Mouse (Mus musculus): Measurements from ENCODE around the gene Brf1. TPM values are rescaled to one million over a fixed set of nuclear protein-coding genes. Genes with fewer than 3 reads are reported as not detected.

Brf1 gene
- polyA plus RNA-seq, 1 experiment from 2014 or later: 55.5 TPM

DNA sequence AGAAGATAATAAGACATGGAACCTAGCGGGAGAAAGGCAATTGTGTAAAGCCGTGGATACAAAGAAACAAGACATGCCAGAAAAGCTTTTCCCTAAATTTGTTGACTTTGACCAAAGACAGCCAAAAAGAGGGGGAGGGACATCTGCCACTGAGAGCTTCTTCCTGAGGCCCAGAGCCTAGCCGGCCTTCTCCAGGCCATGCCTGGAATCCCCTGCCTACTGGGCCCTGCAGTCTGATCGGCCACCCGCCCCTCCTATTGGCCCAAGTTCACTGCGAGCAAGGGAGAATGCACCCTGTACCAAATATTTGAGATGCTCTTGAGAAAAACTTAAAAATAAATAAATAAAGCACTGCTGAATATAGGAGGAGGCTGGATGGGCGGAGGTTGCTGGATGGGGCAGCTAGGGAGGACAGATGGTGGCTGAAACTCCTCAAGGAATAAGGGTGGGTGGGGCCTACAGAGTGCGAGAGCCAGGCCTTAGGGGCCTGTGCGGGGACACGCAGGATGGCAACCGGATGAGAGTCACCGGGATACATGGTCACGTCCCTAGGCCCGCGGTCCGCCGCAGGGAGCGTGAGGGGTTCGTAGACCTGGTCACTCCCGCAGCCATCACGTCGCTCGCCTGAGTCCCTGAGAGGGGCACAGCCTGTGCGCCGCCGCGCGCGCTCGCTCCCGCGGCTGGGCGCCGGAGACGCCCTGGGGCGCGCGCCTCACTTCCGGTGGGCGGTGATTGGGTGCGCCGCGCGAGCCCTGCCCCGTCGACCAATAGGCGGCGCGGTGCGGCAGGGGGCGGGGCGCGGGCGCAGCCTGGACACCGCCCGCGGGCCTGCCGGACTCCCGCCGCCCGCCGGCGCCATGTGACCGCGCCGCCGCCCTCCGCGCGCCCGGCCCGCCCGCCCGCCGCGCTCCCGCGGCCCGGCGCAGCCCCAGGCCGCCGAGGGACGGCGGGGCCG, 13.4 kb upstream of the Brf1 start, which contains the start of gene Pacs2:
Gene Pacs2 (plus strand): TSS at position 905 of the 955 bp plus-strand sequence.
- 3% methylated on average over 45 of the region's 85 CpGs for WGBS
- peak within 1 kb of the TSS; percentile 91 for H3K9ac ChIP-seq (ENCODE audit: low read length)
- peak; percentile 98 for ATAC-seq (ENCODE audit: low read depth)

DNA sequence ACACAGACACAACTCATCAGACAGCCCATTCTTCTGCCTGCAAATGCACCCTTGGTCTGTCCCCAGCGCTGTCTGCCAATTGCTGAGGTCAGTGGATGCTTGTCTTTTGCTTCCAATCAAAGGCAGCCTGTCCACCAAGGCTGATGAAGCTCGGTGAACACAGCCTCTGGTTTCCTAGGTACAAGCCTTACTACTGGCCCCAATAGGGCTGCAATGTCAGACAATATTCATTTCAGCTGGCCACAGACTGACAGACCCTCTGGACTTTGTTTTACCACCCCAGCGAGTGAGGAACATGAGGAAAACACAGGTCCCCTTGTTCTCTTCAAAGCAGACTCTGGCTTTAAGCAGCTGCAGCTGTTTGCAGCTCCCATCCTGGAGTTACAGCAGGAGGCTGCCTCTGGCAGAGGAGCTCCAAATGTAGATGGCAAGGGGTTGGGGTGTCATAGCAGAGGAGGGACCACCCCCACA, 12.6 kb upstream of the Brf1 start:
- Histone ChIP-seq H3K4me2 (ENCODE audit: low read depth, low read length) (peak overlapping the region; percentile 66), H3K4me3 (ENCODE audit: low read length) (no peak overlapping the region), H3K36me3 (ENCODE audit: control insufficient read depth, insufficient read depth, low read length) (no peaks in the 10 kb centered on the region), H3K9ac (ENCODE audit: low read length) (peak overlapping the region; percentile 83), H3K27ac (ENCODE audit: low read length) (peak overlapping the region; percentile 93), H3K4me1 (replicated peaks; ENCODE audit: control insufficient read depth, insufficient read depth, low read length) (peaks cover 26% of the 10 kb centered on the region), H3K9me3 (ENCODE audit: control insufficient read depth, low read length) (no peaks in the 10 kb centered on the region), H3K27me3 (ENCODE audit: control insufficient read depth, insufficient read depth, low read depth, low read length) (no peaks in the 10 kb centered on the region)
- WGBS: 63% methylated on average over 3 of the region's 3 CpGs
- ATAC-seq (ENCODE audit: low read depth): no peak

More for the DNA sequence above, 13.4 kb upstream of the Brf1 start, which contains the start of gene Pacs2:
- no peaks in the 10 kb centered on the region for H3K36me3 ChIP-seq (ENCODE audit: control insufficient read depth, insufficient read depth, low read length)
- peak within 1 kb of the TSS; percentile 90 for H3K4me2 ChIP-seq (ENCODE audit: low read depth, low read length)
- H3K4me1 ChIP-seq (replicated peaks; ENCODE audit: control insufficient read depth, insufficient read depth, low read length): peaks cover 26% of the 10 kb centered on the region
- H3K27ac ChIP-seq (ENCODE audit: low read length): peak within 1 kb of the TSS; percentile 93
- peak within 1 kb of the TSS; percentile 89 for H3K4me3 ChIP-seq (ENCODE audit: low read length)
- no peaks in the 10 kb centered on the region for H3K9me3 ChIP-seq (ENCODE audit: control insufficient read depth, low read length)
- no peaks in the 10 kb centered on the region for H3K27me3 ChIP-seq (ENCODE audit: control insufficient read depth, insufficient read depth, low read depth, low read length)

DNA sequence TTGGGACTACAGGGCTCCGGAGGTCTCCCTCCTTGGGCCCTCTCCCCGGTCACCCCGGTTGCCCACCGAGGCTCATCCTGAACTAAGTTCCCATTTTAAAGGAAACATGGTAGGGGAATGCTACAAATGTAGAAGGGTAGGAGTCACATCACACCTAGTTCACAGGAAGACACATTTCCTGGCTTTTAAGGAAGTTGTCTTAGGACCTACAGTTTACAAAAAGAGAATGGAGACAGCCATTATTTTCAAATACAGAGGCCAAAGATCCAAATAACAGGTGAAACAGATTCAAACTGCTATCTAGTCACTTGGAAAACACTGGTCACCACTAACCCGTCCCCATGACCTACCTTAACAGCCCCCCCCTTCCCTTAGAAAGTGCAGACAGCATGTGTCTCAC, 11.9 kb upstream of the Brf1 start:
- Histone ChIP-seq H3K27ac (ENCODE audit: low read length) (peak overlapping the region; percentile 93), H3K4me3 (ENCODE audit: low read length) (no peak overlapping the region), H3K9me3 (ENCODE audit: control insufficient read depth, low read length) (no peaks in the 10 kb centered on the region), H3K27me3 (ENCODE audit: control insufficient read depth, insufficient read depth, low read depth, low read length) (no peaks in the 10 kb centered on the region), H3K36me3 (ENCODE audit: control insufficient read depth, insufficient read depth, low read length) (no peaks in the 10 kb centered on the region), H3K9ac (ENCODE audit: low read length) (no peak overlapping the region), H3K4me2 (ENCODE audit: low read depth, low read length) (no peak overlapping the region), H3K4me1 (replicated peaks; ENCODE audit: control insufficient read depth, insufficient read depth, low read length) (peaks cover 26% of the 10 kb centered on the region)
- WGBS: 89% methylated on average over 5 of the region's 5 CpGs
- no peak for ATAC-seq (ENCODE audit: low read depth)

DNA sequence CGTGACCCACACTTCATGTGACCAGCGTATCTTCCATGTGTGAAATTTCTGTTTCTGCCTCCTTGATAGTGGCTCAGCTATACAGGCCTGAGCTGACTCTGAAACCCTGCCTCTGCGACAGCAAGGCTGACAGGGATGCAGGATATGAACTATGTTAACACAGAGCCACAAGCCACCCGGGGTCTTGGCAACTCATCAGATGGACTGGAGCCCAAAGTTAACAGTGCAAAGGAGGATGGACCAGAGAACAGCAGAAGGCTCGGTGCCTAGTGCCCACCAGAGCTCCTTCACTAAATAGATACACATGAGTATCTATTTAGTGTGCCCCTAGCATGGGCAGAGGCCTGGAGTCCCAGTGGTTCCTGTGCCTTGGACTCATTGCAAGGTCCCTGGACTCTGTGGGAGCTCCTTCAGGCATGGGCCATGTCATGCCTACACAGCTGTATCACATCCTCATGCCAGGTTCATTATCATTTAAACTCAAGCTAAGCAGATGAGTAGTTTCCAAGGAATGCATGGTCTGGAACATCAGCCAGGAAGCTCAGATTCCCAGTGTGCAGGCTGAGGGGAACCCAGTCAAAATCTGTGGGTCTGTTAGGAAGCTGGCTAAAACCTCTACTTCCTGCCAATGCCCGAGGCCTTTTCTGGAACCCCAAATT, 11.3 kb upstream of the Brf1 start:
- Histone ChIP-seq H3K27me3 (ENCODE audit: control insufficient read depth, insufficient read depth, low read depth, low read length) (no peaks in the 10 kb centered on the region), H3K4me1 (replicated peaks; ENCODE audit: control insufficient read depth, insufficient read depth, low read length) (peaks cover 26% of the 10 kb centered on the region), H3K27ac (ENCODE audit: low read length) (no peak overlapping the region; the same call in 1 of the 2 replicates), H3K9ac (ENCODE audit: low read length) (no peak overlapping the region), H3K9me3 (ENCODE audit: control insufficient read depth, low read length) (no peaks in the 10 kb centered on the region), H3K4me3 (ENCODE audit: low read length) (no peak overlapping the region), H3K4me2 (ENCODE audit: low read depth, low read length) (no peak overlapping the region), H3K36me3 (ENCODE audit: control insufficient read depth, insufficient read depth, low read length) (no peaks in the 10 kb centered on the region)
- WGBS: 71% methylated on average over 6 of the region's 6 CpGs
- ATAC-seq (ENCODE audit: low read depth): no peak

DNA sequence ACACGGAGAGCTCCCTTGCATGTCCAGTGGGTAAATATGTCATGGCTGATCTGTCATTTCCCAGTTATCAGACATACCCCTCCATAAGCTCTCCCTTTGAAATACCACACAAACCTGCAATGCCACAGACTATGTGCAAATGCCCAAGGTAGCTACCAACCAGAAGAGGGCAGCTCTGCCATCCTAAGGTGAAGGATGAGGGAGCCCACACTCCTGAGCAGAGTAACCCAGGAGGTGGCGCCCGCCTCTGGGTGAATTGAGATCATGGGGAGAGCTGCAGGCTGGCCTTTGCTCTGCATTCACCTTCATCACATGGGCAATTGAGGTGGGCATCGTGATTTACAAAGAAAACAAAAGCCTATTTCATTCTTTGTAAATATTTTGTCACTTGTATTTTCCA, 4.5 kb upstream of the Brf1 start:
- Histone ChIP-seq H3K27me3 (ENCODE audit: control insufficient read depth, insufficient read depth, low read depth, low read length) (no peaks in the 10 kb centered on the region), H3K36me3 (ENCODE audit: control insufficient read depth, insufficient read depth, low read length) (no peaks in the 10 kb centered on the region), H3K9ac (ENCODE audit: low read length) (no peak overlapping the region), H3K27ac (ENCODE audit: low read length) (no peak overlapping the region), H3K4me1 (replicated peaks; ENCODE audit: control insufficient read depth, insufficient read depth, low read length) (peaks cover 5% of the 10 kb centered on the region), H3K4me2 (ENCODE audit: low read depth, low read length) (no peak overlapping the region), H3K4me3 (ENCODE audit: low read length) (no peak overlapping the region), H3K9me3 (ENCODE audit: control insufficient read depth, low read length) (no peaks in the 10 kb centered on the region)
- ATAC-seq (ENCODE audit: low read depth): no peak
- 29% methylated on average over 4 of the region's 4 CpGs for WGBS

DNA sequence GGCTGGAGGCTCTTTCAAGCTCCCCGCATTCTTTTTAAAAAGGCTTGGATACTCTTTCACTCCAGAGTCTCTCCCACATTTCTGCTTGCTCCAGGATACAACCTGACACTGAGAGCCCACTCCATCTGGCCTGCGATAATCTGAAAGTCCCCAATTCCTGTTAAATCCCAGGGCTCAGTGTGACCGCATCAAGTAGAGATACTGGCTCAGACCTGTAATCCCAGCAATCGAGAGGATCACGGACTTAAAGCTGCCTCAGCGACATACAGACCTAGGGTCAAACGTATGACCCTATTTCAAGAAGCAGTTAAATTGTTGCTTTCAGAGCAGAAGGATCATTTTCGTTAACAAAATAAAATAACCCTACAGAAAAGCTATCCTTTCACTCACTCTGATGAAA, 3.5 kb upstream of the Brf1 start:
- peaks cover 8% of the 10 kb centered on the region for H3K4me1 ChIP-seq (replicated peaks; ENCODE audit: control insufficient read depth, insufficient read depth, low read length)
- H3K9ac ChIP-seq (ENCODE audit: low read length): no peak overlapping the region
- no peaks in the 10 kb centered on the region for H3K36me3 ChIP-seq (ENCODE audit: control insufficient read depth, insufficient read depth, low read length)
- no peak for ATAC-seq (ENCODE audit: low read depth)
- no peak overlapping the region for H3K4me2 ChIP-seq (ENCODE audit: low read depth, low read length)
- WGBS: 77% methylated on average over 8 of the region's 8 CpGs
- H3K4me3 ChIP-seq (ENCODE audit: low read length): no peak overlapping the region
- H3K9me3 ChIP-seq (ENCODE audit: control insufficient read depth, low read length): no peaks in the 10 kb centered on the region
- H3K27me3 ChIP-seq (ENCODE audit: control insufficient read depth, insufficient read depth, low read depth, low read length): no peaks in the 10 kb centered on the region
- H3K27ac ChIP-seq (ENCODE audit: low read length): no peak overlapping the region

DNA sequence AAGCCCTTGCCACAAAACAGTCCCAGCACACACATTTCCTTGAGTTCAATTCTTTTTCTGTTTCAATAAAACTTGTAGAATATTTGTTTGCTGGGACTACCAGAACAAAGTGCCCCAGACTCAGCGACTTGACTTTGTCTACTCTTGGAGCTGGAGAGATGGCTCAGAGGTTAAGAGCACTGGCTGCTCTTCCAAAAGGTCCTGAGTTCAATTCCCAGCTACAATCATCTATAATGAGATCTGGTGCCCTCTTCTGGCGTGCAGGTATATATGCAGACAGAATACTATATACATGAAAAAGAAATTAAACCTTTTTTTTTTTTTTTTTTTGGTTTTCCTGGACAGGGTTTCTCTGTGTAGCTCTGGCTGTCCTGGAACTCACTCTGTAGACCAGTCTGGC, 2.2 kb upstream of the Brf1 start:
- H3K4me3 ChIP-seq (ENCODE audit: low read length): no peak overlapping the region
- no peaks in the 10 kb centered on the region for H3K36me3 ChIP-seq (ENCODE audit: control insufficient read depth, insufficient read depth, low read length)
- H3K4me2 ChIP-seq (ENCODE audit: low read depth, low read length): no peak overlapping the region
- no peak overlapping the region for H3K9ac ChIP-seq (ENCODE audit: low read length)
- ATAC-seq (ENCODE audit: low read depth): no peak
- no peaks in the 10 kb centered on the region for H3K9me3 ChIP-seq (ENCODE audit: control insufficient read depth, low read length)
- H3K27me3 ChIP-seq (ENCODE audit: control insufficient read depth, insufficient read depth, low read depth, low read length): no peaks in the 10 kb centered on the region
- no peak overlapping the region for H3K27ac ChIP-seq (ENCODE audit: low read length)
- peaks cover 13% of the 10 kb centered on the region for H3K4me1 ChIP-seq (replicated peaks; ENCODE audit: control insufficient read depth, insufficient read depth, low read length)
- WGBS: 48% methylated on average over 2 of the region's 2 CpGs

DNA sequence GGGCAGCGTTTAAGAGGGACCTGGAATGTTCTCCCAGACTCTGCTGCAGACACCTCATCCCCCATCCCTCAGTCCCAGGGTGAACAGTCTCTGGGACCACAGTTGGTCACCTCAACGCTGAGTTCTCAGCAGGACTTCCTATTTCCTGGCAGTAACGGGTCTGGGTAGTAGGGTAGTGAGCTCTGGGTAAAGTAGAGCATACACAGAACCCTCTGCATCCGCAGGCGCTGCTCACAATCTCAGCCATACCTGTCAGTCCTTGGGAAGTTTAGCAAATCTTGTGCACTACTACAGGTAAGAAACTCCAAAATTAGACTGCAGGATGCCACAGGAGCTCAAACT, 600 bp upstream of the Brf1 start:
- peak overlapping the region; percentile 70 for H3K9ac ChIP-seq (ENCODE audit: low read length)
- peaks cover 3% of the 10 kb centered on the region; the same call in 1 of the 2 replicates for H3K36me3 ChIP-seq (ENCODE audit: control insufficient read depth, insufficient read depth, low read length)
- peak overlapping the region; percentile 74 for H3K4me2 ChIP-seq (ENCODE audit: low read depth, low read length)
- H3K4me3 ChIP-seq (ENCODE audit: low read length): peak overlapping the region; percentile 49
- 2% methylated on average over 5 of the region's 5 CpGs for WGBS
- peak overlapping the region; percentile 94 for H3K27ac ChIP-seq (ENCODE audit: low read length)
- no peaks in the 10 kb centered on the region for H3K9me3 ChIP-seq (ENCODE audit: control insufficient read depth, low read length)
- H3K4me1 ChIP-seq (replicated peaks; ENCODE audit: control insufficient read depth, insufficient read depth, low read length): peaks cover 13% of the 10 kb centered on the region
- no peak for ATAC-seq (ENCODE audit: low read depth)
- H3K27me3 ChIP-seq (ENCODE audit: control insufficient read depth, insufficient read depth, low read depth, low read length): no peaks in the 10 kb centered on the region
